Mouse (Mus musculus): ENCODE results near the gene Grid1. TPM values are rescaled to one million over a fixed set of nuclear protein-coding genes. Genes with fewer than 3 reads are reported as not detected.

The Grid1 gene
- polyA plus RNA-seq (2017; shearing (Covaris generic)), result not detected

DNA sequence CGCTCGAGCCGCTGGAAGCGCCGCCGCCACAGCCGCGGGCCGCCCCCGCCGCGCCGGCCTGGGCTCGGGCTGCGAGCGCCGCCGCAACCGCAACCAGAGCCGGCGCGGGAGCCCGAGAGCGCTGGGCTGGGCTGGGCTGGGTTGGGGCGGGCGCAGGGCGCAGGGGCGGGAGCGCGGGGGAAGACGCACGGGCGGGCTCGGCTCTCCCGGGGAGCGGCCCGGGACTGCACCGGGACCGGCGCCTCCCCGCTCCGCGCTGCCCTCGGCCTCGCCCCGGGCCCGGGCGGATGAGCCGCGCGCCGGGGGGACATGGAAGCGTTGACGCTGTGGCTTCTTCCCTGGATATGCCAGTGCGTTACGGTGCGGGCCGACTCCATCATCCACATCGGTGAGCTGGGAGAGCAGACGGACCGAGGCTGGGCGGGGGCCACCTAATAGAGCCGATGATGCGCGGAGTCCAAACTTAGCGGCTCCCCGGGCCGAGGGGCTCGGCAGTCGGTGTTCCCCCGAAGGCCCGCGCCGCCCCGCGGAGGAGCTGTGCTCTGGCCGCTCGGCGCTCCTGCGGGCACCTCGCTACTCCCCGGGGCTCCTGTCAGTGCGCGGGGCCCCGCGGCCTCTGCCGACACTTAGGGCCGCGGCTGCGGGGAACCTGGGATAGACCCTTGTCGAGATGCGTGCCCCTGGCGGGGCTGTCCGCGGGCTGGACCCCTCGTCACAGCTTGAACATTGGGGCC lies at the start of gene Grid1:
Gene Grid1, plus strand, starts transcription at position 190 of the 734 bp plus-strand sequence.

Other genes with a start within 250 kb of the Grid1 start
- not detected for gene Ldb3, start 231.4 kb upstream of the Grid1 start, polyA plus RNA-seq (2017; shearing (Covaris generic))
- not detected for gene Opn4, start 220.0 kb upstream of the Grid1 start, polyA plus RNA-seq (2017; shearing (Covaris generic))
- 119 TPM for gene Wapl, start 146.2 kb upstream of the Grid1 start, polyA plus RNA-seq (2017; shearing (Covaris generic))

Data from effector memory CD4-positive, alpha-beta T cell, adult 5 months (primary cell).